Mouse (Mus musculus) midbrain, postnatal 0 days (tissue): ENCODE data around the gene Cx3cr1. TPM values are rescaled to one million over a fixed set of nuclear protein-coding genes. Genes with fewer than 3 reads are reported as not detected.
"Not testable (repeated sequence)": the region's sequence is repeated elsewhere in the genome, so short reads cannot be mapped to it uniquely, and the experiment has no call there.

Experiments used
- ATAC-seq: fragments of 200-750 bp; cut with Nextera tagmentation; 2 replicates; pipeline ENCODE4 v1.8.0; 2017; ENCODE audit warnings: moderate number of reproducible peaks, mild to moderate bottlenecking, moderate TSS enrichment, moderate library complexity; ENCODE audit not compliant: low FRiP score
- DNase-seq: peaks from one replicate; pipeline ENCODE4 v3.0.0-alpha.2; 2015; ENCODE audit warnings: low spot score
- H3K27ac ChIP-seq: fragments of 300-500 bp; sonication (generic); 2 replicates; pipeline ENCODE4 v1.5.1; 2014; ENCODE audit warnings: low read depth, mild to moderate bottlenecking, low read length, mixed read lengths
- H3K27me3 ChIP-seq: fragments of 300-500 bp; sonication (generic); 2 replicates; pipeline ENCODE4 v1.6.1; 2014; ENCODE audit warnings: low read length, control low read depth, mixed read lengths; ENCODE audit not compliant: insufficient read depth
- H3K36me3 ChIP-seq: fragments of 300-500 bp; sonication (generic); 2 replicates; pipeline ENCODE4 v1.6.1; 2014; ENCODE audit warnings: low read length, control low read depth, mixed read lengths; ENCODE audit not compliant: insufficient read depth
- H3K4me1 ChIP-seq: fragments of 300-500 bp; sonication (generic); 2 replicates; pipeline ENCODE4 v1.6.1; 2014; ENCODE audit warnings: mild to moderate bottlenecking, control low read depth, antibody characterized with exemption, low read length, mixed read lengths; ENCODE audit not compliant: insufficient read depth
- H3K4me2 ChIP-seq: fragments of 300-500 bp; sonication (generic); 2 replicates; pipeline ENCODE4 v1.6.1; 2014; ENCODE audit warnings: low read depth, mild to moderate bottlenecking, low read length, mixed read lengths; ENCODE audit not compliant: poor library complexity, severe bottlenecking
- H3K4me3 ChIP-seq: fragments of 300-500 bp; sonication (generic); 2 replicates; pipeline ENCODE4 v1.5.1; 2014; ENCODE audit warnings: low read depth, mild to moderate bottlenecking, low read length, moderate library complexity
- H3K9ac ChIP-seq: fragments of 300-500 bp; sonication (generic); replicated peaks from 2 replicates; pipeline ENCODE4 v1.6.1; 2014; ENCODE audit warnings: mild to moderate bottlenecking, low read length, moderate library complexity, mixed read lengths; ENCODE audit not compliant: poor library complexity, severe bottlenecking
- H3K9me3 ChIP-seq: fragments of 300-500 bp; sonication (generic); 2 replicates; pipeline ENCODE4 v1.6.1; 2016; ENCODE audit warnings: low read length, control low read depth
- CTCF ChIP-seq: IDR thresholded peaks from 2 replicates; pipeline ENCODE4 v1.5.1; 2016; ENCODE audit warnings: antibody characterized with exemption, mild to moderate bottlenecking
- WGBS: fragments of 180-500 bp; shearing (Covaris S2); extraction: QIAGEN DNeasy Blood & Tissue Kit; methylation state at CpG from one replicate; pipeline ENCODE4 v1.1.7; 2014; 5-methylcytosine and 5-hydroxymethylcytosine counted together
- polyA plus RNA-seq: library from polyadenylated mRNA; unstranded; fragments of >200 nt; fragmentation: Nextera tagmentation; extraction: Ambion mirVana; gene quantifications from 2 replicates; pipeline ENCODE4 v1.2.1, GENCODE M21; 2015
- total RNA-seq: library from RNA; depleted of rRNA; stranded (reverse); fragments of >200 nt; gene quantifications from 2 replicates; pipeline ENCODE4 v1.2.3, GENCODE M21; 2014

Gene Cx3cr1
- total and polyA plus RNA-seq, 2 experiments from 2014 or later = 9.0 to 19.3 TPM

DNA sequence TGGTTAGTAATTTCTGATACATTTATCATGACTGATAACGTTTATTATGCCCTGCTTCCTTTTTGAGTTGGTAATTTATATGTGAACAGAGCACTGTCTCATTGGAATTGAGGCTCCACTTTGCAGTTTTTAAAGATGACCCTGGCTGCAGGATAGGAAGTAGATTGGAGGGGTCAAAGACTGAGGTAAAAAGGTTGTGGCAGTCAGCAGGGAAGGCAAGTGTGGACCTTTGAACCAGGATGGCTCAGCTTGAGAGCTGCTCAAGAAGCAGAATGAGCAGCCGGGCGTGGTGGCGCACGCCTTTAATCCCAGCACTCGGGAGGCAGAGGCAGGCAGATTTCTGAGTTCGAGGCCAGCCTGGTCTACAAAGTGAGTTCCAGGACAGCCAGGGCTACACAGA lies 43.8 kb upstream of the Cx3cr1 start:
- DNase-seq (no peak), ATAC-seq (no peak)
- H3K4me3 ChIP-seq = no peak overlapping the region
- H3K27me3 ChIP-seq = no peaks in the 10 kb centered on the region
- no peak overlapping the region for H3K27ac ChIP-seq
- peaks cover 4% of the 10 kb centered on the region; the same call in 1 of the 2 replicates for H3K4me1 ChIP-seq
- no peak for TF ChIP-seq CTCF
- peaks cover 13% of the 10 kb centered on the region for H3K36me3 ChIP-seq
- no peaks in the 10 kb centered on the region for H3K9me3 ChIP-seq
- no peak overlapping the region for H3K4me2 ChIP-seq
- H3K9ac ChIP-seq = no peak overlapping the region
- 96% methylated on average over 7 of the region's 7 CpGs for WGBS

DNA sequence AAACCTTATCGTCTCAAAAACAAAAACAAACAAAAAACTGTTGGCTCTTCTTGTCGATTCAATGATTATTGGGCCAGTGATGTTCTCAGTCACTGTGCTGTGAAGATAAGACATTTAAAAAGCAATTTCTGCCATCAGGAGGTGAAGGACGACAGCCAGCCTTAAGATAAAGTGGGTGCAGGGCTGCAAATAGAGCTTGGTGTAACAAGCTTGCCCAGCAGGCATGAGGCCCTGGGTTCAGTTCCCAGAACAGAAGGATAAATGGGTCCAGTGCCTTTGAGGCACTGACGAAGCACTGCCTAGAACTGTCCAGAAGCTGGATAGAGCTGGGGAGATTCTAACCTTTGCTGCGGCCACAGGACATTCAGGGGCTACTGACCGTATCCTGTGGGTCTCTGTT lies 42.8 kb upstream of the Cx3cr1 start:
- Histone ChIP-seq H3K9me3 (no peaks in the 10 kb centered on the region), H3K4me2 (no peak overlapping the region), H3K36me3 (peaks cover 3% of the 10 kb centered on the region), H3K9ac (no peak overlapping the region), H3K27ac (no peak overlapping the region), H3K4me1 (peaks cover 4% of the 10 kb centered on the region; the same call in 1 of the 2 replicates), H3K27me3 (no peaks in the 10 kb centered on the region), H3K4me3 (no peak overlapping the region)
- ATAC-seq (no peak), DNase-seq (no peak)
- 92% methylated on average over 6 of the region's 6 CpGs for WGBS
- no peak for TF ChIP-seq CTCF

DNA sequence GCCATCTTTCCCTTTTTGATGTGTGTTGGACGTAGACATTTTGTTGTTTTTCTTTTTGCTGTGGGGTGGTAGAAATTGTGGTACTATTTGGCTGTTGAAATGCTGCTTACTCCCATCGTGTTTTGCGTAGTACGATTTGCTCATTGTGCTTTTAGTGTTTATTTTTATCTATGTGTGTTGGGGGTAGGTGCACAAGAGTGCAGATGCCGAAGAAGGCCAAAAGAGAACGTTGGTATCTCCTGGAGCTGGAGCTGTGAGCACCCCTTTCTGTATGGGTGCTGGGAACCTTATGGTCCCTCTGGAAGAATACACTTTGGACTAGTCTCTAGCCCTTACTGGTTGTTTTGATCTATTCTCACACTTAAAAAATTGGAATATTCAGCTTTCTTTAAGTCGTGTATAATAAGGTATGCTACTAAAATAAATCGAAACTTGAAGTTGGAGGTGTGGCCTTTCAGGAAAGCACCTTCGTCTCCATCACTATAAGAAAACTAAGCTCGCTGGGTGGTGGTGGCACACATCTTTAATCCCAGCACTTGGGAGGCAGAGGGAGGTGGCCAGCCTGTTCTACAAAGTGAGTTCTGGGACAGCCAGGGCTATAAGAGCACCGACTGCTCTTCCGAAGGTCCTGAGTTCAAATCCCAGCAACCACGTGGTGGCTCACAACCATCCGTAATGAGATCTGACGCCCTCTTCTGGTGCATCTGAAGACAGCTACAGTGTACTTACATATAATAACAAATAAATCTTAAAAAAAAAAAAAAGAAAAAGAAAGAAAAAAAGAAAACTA lies 41.7 kb upstream of the Cx3cr1 start:
- Histone ChIP-seq H3K4me1 (peaks cover 4% of the 10 kb centered on the region; the same call in 1 of the 2 replicates), H3K4me3 (peak overlapping the region; percentile 83)
- WGBS = 79% methylated on average over 15 of the region's 15 CpGs

DNA sequence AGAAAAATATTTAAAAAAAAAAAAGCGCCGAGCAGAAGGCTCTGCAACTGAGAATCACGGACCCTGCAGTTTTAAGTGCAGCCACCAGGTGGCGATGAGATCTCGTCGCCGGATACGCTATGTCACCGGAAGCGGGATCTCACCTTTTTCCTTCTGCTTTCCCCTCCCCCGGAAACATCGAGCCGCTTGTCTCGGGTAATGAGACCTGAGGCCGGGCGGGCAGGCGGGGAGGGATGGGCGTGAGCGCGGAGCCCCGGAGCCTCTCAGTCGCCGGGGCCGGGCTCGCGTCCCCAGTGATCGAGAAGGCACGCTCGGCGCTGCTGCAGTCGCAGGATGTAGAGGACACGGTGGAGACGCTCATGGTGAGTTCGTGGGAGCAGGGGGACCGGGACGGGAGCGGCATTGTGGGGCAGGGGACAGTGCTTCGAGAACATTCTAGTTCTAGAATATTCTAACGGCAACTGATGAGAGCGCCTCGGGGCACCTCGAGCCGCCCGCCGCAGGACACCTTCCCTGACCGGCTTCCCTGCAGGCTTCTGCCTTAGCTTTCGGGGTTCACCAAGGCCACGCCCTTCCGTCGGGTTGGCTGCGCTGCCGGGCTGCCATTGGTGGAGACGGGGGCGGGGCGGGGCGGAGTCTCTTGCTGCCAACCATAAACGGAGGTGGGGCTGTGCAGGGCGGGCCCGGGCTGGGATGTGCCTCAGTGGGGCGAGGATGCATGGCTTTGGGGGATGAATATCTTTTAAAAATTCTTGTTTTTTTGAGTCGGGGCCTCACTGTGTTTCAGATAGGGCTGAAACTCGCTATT lies 40.7 kb upstream of the Cx3cr1 start, which contains the start of gene Slc25a38:
Gene Slc25a38, plus strand, starts transcription at position 164 of the 808 bp plus-strand sequence.
- H3K9ac ChIP-seq = peak within 1 kb of the TSS; percentile 87
- H3K27me3 ChIP-seq = no peaks in the 10 kb centered on the region
- H3K9me3 ChIP-seq = no peaks in the 10 kb centered on the region
- peak; percentile 95 for DNase-seq
- peaks cover 4% of the 10 kb centered on the region; the same call in 1 of the 2 replicates for H3K4me1 ChIP-seq
- H3K4me2 ChIP-seq = peak within 1 kb of the TSS; percentile 65
- peak; percentile 86 for TF ChIP-seq CTCF
- no peaks in the 10 kb centered on the region for H3K36me3 ChIP-seq
- WGBS = under 1% methylated on average over 62 of the region's 62 CpGs
- ATAC-seq = peak; percentile 99
- peak within 1 kb of the TSS; percentile 83 for H3K4me3 ChIP-seq
- peak within 1 kb of the TSS; percentile 97 for H3K27ac ChIP-seq

More for the DNA sequence above, 41.7 kb upstream of the Cx3cr1 start:
- DNase-seq (no peak), ATAC-seq (no peak)
- peak overlapping the region; percentile 65 for H3K4me2 ChIP-seq
- H3K27me3 ChIP-seq = no peaks in the 10 kb centered on the region
- peak overlapping the region; percentile 97 for H3K27ac ChIP-seq
- H3K9ac ChIP-seq = no peak overlapping the region; the same call in 1 of the 2 replicates
- H3K36me3 ChIP-seq = no peaks in the 10 kb centered on the region
- H3K9me3 ChIP-seq = no peaks in the 10 kb centered on the region
- no peak for TF ChIP-seq CTCF

DNA sequence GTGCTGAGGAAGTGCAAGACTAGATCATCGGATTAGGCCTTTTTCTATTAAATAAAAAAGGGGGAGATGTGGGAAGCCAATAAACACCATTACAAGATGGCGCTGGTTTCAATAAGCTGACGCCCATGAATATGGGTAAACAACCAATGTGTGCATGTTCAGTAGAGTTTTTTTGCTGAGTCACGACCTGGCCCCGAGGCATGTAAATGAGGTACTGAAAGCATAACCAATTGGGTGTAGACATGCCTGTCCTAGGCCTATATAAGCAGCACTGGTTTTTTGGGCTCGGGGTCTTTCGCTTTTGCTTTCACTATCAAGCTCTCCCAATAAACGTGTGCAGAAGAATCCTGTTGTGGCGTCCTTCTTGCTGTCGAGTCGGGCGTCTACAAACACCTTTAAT lies 39.3 kb upstream of the Cx3cr1 start:
- H3K4me3 ChIP-seq, H3K36me3 ChIP-seq, H3K27me3 ChIP-seq, H3K4me1 ChIP-seq, H3K27ac ChIP-seq, DNase-seq, H3K9ac ChIP-seq, H3K9me3 ChIP-seq, ATAC-seq, H3K4me2 ChIP-seq: not testable (repeated sequence)
- 96% methylated on average over 12 of the region's 12 CpGs for WGBS

DNA sequence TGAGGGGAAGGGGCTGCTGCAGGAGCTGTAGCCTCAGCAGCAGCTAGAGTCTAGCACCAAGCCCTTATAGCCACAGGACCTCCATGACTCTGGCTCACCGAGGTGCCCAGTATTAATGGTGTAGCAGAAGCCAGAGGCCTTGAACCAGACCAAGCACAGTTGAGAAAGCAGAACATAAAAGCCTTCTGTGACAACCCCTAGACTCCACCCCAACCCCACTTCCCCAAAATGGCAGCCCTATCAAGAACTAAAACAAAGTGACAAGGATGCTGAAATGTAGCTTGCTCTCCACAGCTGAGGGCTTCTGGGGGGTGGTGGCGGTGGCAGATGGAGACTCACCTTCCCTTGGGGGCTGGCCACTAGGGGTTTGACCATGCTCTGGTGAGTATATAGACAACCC lies 31.5 kb upstream of the Cx3cr1 start:
- no peak for TF ChIP-seq CTCF
- H3K4me2 ChIP-seq = no peak overlapping the region

More for the DNA sequence above, 31.5 kb upstream of the Cx3cr1 start:
- Histone ChIP-seq H3K36me3 (no peaks in the 10 kb centered on the region), H3K9me3 (no peaks in the 10 kb centered on the region), H3K27ac (no peak overlapping the region), H3K9ac (no peak overlapping the region), H3K4me1 (no peaks in the 10 kb centered on the region), H3K27me3 (no peaks in the 10 kb centered on the region), H3K4me3 (no peak overlapping the region)
- DNase-seq = no peak
- 96% methylated on average over 2 of the region's 2 CpGs for WGBS
- no peak for ATAC-seq
